Mouse (Mus musculus): ENCODE results near the gene Rfc3.
"Not testable (repeated sequence)": the region's sequence is repeated elsewhere in the genome, so short reads cannot be mapped to it uniquely, and the experiment has no call there.

The Rfc3 gene

DNA sequence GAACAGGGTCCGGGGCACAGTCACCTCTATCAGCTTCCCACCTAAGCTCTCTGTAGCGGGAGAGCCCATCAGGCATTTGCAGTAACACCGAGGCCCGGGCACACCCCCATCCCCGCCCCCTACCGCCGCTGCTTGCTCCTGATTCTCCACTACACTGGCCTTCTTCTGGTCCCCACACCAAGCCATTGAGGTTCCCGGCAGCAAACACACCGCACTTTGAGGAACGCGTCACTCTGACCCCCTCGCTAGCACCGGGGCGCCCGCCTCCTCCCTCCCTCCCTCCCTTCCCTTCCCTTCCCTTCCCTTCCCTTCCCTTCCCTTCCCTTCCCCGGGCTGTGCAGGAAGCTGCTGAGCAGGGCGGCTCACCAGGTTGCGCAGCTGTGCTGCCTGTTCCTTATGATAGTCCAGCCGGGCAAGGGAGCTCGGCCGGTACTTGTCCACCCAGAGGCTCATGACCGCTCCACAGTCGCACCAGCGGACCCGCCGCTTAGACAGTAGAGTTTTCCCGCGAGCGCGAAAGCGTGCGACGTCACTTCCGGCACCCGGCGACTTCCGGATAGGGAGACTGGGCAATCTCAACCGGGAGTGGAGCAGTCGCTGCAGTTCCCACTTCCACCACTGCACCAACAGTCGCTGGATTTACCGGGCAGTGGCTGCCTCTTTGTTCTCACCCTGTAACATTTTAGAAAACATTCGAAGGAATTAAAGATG is at the start of gene Rfc3:
Gene Rfc3 (minus strand): TSS at position 543 of the 711 bp plus-strand sequence.
- DNase-seq (ENCODE audit: low spot score in 2 of 2): peak; percentile 92 to 97

DNA sequence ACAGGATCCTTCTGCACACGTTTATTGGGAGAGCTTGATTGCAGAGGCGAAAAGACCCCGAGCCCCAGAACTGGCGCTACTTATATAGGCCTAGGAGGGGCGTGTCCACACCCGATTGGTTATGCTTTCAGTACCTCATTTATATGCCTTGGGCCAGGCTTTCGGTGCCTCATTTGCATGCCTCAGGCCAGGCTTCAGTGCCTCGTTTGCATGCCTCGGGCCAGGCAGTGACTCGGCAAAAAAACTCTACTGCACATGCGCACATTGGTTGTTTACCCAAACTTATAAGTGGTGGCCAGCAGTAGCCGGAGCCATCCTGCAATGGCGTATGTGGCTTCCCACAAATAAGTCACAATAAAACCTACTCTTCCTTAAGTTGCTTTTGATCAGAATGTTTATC is 42.6 kb upstream of the Rfc3 start:
- not testable (repeated sequence) for DNase-seq (ENCODE audit: low spot score in 2 of 2)

GRCm38 (mm10) chr5:151686606-151687525 is 35.8 kb upstream of the Rfc3 start:
- peak; percentile 64 to 79 for DNase-seq (ENCODE audit: low spot score in 2 of 2)

GRCm38 (mm10) chr5:151662207-151662606 is 11.2 kb upstream of the Rfc3 start:
- DNase-seq (ENCODE audit: low spot score in 2 of 2): no peak

DNA sequence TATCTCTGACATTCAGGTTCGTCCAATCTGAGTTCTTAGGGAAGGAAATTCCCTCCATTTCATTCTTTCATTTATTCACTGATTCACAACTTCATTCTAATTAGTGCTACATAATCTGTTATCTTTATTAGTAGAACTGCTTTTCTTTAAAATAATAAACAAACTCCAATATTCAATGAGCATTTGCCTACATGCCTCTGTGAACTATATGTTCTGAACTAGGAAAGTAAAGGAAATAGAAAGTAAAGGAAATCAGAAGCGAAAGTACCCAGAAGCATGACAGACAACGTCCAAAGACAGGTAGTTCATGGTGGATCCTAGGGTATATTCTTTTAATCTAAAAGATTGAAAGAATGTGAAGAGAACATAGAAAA is 356 bp upstream of the Rfc3 start:
- no peak for DNase-seq (ENCODE audit: low spot score in 2 of 2)

DNA sequence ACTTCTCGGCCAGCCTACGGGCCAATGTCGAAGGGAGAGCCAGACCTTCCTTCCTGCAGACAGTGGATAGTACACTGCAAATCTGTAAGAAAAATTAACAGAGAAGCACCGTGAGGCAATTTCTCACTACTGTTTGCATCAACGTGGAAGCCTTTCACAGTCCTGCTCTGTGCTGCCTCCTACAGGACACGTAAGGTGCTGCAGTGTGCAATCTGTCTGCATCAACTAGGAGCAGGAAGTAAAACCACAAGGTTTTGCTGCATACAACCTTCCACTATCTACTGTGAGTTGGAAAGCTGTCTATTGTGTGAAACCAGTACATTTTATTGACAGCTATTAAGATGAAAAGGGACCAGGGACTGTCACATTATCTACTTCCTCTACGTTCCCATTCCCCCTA is 6.2 kb downstream of the Rfc3 start:
- no peak for DNase-seq (ENCODE audit: low spot score in 2 of 2)

DNA sequence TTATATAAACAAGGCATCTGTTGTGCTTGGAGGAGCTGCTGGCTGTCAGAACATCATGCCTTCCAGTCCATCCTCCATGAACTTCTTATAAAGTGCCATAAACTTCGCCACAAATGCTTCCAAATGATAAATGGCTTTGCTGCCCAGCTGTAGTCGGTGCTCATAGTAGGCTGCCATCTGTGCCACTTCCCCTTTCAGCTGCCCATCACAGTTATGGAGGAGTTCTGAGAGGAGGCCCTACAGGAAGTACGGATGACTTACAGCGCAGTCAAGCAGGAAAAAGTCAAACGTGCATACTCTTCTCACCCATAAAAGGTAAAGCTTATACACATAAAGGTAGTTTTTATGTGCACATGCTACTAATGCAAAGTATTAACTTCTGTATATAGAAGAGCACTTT is 8.2 kb downstream of the Rfc3 start:
- no peak for DNase-seq (ENCODE audit: low spot score in 2 of 2)

DNA sequence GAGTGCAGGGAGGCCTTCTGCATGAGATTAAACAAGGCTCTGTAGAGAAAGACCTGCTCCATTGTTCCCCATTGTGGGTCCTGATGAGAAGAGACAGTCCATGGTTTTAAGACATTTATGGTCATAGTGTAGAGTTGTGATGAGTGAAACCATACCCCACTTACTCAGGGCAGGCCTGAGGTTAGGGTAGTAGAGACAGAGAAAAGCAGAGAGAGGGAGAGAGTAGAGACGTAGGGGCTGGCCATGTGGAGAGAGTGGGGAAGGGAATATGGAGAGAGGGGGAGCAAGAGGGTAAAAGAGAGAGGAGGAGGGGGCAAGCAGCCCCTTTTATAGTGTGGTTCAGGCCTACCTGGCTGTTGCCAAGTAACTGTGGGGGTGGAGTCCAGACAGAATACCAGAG is 8.9 kb downstream of the Rfc3 start:
- no peak for DNase-seq (ENCODE audit: low spot score in 2 of 2)

GRCm38 (mm10) chr5:151605921-151606320 is 45.1 kb downstream of the Rfc3 start, which contains the start of gene Vmn2r18:
TSS of gene Vmn2r18 (minus strand) at chr5:151606021.
- no peak for DNase-seq (ENCODE audit: low spot score in 2 of 2)

GRCm38 (mm10) chr5:151601696-151602095 is 49.3 kb downstream of the Rfc3 start:
- no peak for DNase-seq (ENCODE audit: low spot score in 2 of 2)
